Mouse (Mus musculus) liver, adult 2 months (tissue): ENCODE measurements at regions not wholly inside any gene's neighbourhood (a gene's known extent, or its start where the extent isn't known, plus 50 kb on each side); places are given as distances from the start of the nearest gene placed in this dataset.
A peak's percentile ranks its signal among the peaks of the same experiment; 100 is the strongest.

Experiments used
- DNase-seq: peaks from one replicate; pipeline ENCODE4 v3.0.0-alpha.2; 2011; ENCODE audit warnings: low read depth, low spot score; ENCODE audit errors: extremely low read depth
- H3K27ac ChIP-seq: fragments of 200-500 bp; replicated peaks from 2 replicates; pipeline ENCODE4 v1.5.1; 2012; ENCODE audit warnings: low read depth, mild to moderate bottlenecking, control low read depth, inconsistent platforms, low read length; ENCODE audit not compliant: insufficient read depth
- H3K27me3 ChIP-seq: fragments of 200-500 bp; 2 replicates; pipeline ENCODE4 v1.6.1; 2012; ENCODE audit warnings: mild to moderate bottlenecking, moderate library complexity, low read length, inconsistent platforms; ENCODE audit not compliant: control insufficient read depth, insufficient read depth
- H3K36me3 ChIP-seq: fragments of 200-500 bp; 2 replicates; pipeline ENCODE4 v1.6.1; 2012; ENCODE audit warnings: low read length, inconsistent platforms; ENCODE audit not compliant: control insufficient read depth, insufficient read depth
- H3K4me1 ChIP-seq: fragments of 200-500 bp; 2 replicates; pipeline ENCODE4 v1.6.1; 2011; ENCODE audit warnings: low read length; ENCODE audit not compliant: control insufficient read depth, insufficient read depth
- H3K4me3 ChIP-seq: fragments of 200-500 bp; 2 replicates; pipeline ENCODE4 v1.5.1; 2011; ENCODE audit warnings: low read depth, mild to moderate bottlenecking, control low read depth, low read length, moderate library complexity; ENCODE audit not compliant: insufficient read depth
- H3K79me2 ChIP-seq: fragments of 200-500 bp; 2 replicates; pipeline ENCODE4 v1.6.1; 2012; ENCODE audit warnings: inconsistent platforms, mild to moderate bottlenecking, low read length, moderate library complexity; ENCODE audit not compliant: control insufficient read depth, insufficient read depth
- H3K9ac ChIP-seq: fragments of 200-500 bp; 2 replicates; pipeline ENCODE4 v1.6.1; 2012; ENCODE audit warnings: low read depth, mild to moderate bottlenecking, control low read depth, inconsistent platforms, low read length
- CTCF ChIP-seq: fragments of 200-500 bp; IDR thresholded peaks from 2 replicates; pipeline ENCODE4 v1.5.1; 2011; ENCODE audit warnings: low read depth, low read length, control low read depth
- POLR2A ChIP-seq: fragments of 200-500 bp; IDR thresholded peaks from 2 replicates; pipeline ENCODE4 v1.6.1; 2011; ENCODE audit warnings: low read length, control low read depth; ENCODE audit not compliant: insufficient read depth; ENCODE audit errors: extremely low read depth
- WGBS: fragments of 180-500 bp; shearing (Covaris S2); methylation state at CpG from one replicate; pipeline ENCODE4 v1.1.7; 2018; 5-methylcytosine and 5-hydroxymethylcytosine counted together

DNA sequence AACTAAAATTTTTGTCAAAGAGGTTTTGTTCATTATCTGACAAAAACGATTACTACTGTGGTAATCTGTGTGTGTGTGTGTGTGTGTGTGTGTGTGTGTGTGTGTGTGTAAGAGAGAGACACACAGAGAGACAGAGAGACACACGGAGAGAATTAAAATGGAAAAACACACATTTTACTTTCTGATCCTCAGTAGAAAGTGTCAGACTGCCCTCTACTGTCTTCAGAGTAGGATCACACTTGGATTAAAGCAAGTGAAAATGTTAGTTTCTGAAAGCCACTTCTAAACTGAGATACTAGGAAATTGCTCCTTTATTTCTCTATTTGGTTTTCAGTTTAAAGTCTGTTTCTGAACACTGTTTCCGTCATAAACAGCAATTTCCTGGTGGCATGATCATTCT lies 57.3 kb upstream of the Cylc1 start:
- H3K4me1 ChIP-seq, result no peaks in the 10 kb centered on the region
- WGBS, result 12% methylated on average over 3 of the region's 3 CpGs
- no peak overlapping the region for H3K9ac ChIP-seq
- no peak overlapping the region for H3K4me3 ChIP-seq
- H3K27ac ChIP-seq, result no peak overlapping the region
- no peak for TF ChIP-seq POLR2A
- 0 out of 2 replicates have a peak, but pooled peaks have one; percentile 30 for TF ChIP-seq CTCF
- no peaks in the 10 kb centered on the region for H3K36me3 ChIP-seq
- H3K27me3 ChIP-seq, result no peaks in the 10 kb centered on the region
- DNase-seq, result peak; percentile 16
- no peaks in the 10 kb centered on the region for H3K79me2 ChIP-seq
